Mouse (Mus musculus): ENCODE results near the gene Tmem129. TPM values are rescaled to one million over a fixed set of nuclear protein-coding genes. Genes with fewer than 3 reads are reported as not detected.

Tmem129 gene
- total RNA-seq, 2 experiments from 2014 or later: 22.6 to 23.4 TPM

DNA sequence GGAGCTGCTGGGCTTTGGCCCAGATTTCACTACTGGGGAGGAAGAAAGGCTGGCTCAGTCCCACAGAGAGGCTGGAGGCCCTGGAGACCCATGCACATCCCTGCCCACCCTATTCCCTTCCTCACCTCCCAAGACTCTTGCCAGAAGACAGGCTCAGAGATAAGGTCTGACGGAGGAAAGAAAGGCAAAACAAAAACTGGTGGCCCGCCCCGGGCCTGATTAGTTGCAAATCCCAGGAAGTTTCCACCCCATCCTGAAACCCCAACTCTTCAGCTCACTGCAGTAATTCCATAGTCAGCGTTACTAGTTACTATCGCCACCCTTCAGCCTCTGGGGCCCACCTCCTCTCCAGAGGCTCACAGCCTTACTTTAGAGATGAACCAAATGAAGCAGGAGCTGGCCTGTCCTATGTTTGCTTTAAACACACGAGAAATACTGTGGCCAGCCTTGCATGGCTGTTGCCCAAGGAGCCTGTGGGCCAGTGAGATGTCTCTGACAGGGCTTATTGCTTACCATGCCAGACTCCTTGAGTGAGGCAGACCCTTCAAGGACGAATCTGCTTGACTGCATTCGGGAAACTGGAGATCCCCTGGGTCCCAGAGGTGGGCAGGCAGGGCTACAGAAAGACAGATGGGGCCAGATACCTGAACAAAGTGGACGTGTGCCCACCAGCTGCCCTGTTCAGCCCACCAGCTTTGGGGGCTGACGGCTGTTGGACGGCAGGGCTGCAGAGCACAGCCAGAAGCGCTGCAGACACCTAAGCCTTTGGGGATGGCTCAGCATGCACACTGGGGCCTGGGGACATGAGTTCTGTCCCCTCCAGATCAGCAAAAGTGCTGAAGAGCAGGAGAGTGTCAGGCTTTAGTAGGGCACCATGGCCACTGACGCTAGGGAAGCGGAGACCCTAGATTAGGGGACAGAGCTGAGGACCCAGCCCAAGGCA is 30.3 kb upstream of the Tmem129 start:
- no peak for DNase-seq (ENCODE audit: low spot score in 2 of 2)

DNA sequence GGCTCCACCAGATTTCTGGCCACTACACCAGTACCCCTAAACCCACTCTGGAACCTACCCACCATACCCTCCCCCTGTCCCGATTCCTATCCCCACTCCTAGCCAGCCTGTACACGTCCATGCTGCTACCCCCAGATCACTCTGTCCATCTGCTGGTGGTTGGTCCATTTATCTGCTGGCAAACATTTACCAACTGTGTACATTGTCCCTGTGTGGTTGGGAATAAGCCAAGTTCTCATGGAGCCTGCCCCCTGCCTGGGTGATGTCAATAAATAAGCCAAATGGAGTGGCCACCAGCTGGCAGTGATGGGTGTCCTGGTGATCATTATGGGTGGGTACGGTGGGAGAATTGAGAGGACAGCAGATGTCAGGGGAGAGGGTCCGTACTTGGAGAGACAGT is 28.9 kb upstream of the Tmem129 start:
- no peak for DNase-seq (ENCODE audit: low spot score in 2 of 2)

DNA sequence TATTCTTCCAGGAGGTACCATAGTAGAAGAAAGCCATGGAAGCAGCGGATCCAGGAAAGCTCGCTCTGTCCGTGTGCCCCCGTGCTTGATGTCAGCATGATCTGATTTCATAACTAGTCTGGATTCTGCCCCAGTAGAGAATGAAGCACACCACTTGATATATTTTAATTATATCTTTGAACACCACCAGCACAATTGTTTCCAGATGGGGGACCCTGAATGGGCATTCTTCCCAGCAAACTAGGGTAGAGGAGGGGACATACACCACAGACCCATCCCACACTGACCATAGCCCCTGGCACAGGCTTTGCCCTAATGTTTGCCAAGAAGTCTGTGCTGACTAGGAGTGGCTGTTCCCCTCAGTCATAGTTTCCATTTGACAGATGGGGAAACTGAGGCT is 26.7 kb upstream of the Tmem129 start:
- DNase-seq (ENCODE audit: low spot score in 2 of 2): no peak

DNA sequence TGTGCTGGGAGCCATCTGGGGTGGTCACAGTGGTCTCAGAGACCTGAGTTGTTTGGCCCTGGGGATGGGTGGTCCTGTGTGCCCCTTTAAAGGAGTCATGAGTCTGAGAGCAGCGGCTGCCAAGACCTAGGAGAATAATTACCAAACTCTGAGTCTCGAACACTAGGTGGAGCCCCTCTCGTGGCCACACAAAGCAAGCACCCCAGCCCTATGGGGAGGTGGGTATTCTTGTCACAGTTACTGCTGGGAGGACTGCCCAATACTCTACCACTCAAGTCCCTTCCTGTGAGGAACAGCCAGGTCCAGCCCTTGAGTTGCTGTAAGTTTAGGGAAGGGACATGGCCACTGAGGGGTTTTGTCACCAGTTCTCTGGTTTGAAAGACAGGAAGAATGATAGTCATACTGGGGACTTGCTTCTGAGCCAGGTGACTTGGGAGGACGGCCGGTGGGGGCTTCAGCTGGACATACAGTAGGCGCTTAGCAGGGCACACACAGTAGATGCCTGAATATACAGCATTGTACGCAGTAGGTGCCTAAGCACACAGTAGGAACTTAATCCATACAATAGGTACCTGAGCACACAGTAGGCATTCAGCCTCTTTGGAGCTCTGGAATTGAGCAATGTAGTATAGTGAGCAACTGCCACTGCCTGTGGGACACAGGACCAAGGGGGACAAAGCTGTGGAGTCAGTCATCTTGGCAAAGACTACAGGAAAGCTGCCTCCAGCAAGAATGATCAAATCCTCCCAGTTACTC is 25.9 kb upstream of the Tmem129 start:
- DNase-seq (ENCODE audit: low spot score in 2 of 2): peak in 1 of 2 experiments; percentile 70

DNA sequence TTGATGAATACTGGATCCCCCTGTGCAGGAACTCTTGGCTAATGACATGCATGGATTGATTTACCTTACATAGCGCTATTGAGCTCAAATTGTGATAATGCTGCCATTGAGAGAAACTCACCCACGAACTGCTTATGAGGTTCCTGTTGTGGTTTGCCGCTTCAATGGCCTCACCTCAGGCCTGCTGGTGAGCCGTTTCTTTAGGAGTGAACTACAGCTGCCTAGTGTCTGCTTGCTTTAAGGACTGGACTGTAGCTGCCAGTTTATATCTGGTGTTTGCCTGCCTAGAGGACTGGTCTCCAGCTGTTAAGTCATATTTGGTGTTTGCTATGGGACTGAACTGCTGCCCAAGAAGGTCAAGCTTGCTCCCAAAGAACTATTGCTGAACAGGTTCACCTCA is 24.7 kb upstream of the Tmem129 start:
- no peak for DNase-seq (ENCODE audit: low spot score in 2 of 2)

DNA sequence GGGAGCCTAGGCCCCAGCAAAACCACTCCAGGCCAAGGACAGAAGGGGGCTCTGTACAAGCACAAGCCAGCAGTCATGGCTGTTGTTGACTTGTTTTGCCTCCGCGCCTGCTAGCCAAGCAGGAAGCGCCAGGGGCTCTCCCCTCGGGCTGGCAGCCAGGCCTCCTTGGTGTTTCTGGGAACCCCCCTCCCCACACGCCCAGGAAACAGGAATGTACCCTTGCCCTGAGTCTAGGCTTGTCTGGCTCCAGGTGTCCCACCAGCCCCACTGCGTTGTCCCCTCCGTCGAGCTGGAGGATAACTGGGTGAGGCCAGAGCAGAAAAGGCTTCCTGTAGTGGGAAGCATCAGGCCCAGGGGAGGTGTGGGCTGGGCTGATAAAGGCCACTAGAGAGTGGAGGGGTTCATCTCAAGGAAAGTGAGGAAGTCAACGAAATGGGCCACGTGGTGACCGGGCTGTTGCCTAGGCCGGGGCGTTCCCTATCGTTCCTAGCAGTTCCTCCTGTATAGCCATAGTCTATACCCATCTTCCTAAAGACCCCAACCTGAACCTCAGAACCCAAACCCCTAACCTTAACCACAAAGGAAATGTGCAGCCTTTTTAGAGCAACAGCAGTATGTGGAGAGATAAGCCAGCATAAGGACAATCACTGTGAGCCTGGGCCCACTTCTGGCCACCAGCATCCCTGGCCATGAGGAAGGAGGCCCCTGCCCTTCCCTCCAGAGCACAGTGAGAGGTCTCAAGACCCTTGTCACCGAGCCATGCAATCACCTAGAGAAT is 23.6 kb upstream of the Tmem129 start:
- no peak for DNase-seq (ENCODE audit: low spot score in 2 of 2)

DNA sequence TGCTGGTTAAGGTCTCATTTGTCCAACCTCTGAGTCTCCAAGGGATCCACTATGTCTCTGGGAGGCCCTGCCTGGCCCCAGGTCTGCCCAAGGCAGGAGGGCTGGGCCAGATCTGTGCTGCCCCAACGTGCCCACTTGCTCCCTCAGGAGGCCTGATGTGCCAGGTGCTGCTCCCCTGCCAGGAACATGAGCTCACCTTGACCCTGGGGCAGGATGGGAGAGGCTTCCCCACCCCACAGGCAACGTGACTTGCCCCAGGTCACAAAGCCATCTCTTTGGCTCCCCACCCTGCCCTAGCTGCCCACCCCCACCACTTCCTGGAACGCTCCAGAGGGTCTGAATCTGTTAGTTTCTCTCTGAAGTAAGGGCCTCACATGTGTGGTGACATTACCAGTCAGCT is 22.8 kb upstream of the Tmem129 start:
- DNase-seq (ENCODE audit: low spot score in 2 of 2): no peak

DNA sequence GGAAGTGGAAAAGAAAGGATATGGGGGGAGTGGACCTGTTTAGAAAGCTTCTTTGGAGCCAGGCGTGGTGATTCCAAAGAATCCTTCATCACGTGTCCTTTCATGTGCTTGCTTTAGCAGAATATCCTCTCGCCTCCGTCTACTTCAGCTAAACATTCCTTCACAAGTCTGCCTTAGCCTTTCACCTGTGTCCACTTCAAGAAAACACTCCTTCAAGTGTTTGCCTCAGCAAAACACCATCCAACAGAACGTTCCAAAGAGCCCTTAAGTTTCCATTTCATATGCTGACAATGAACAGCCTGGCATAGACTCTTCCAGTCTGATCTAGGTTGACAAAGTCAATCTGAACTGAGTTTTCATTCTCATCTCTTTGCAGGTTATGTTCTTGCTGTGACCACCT is 20.0 kb upstream of the Tmem129 start:
- no peak for DNase-seq (ENCODE audit: low spot score in 2 of 2)

DNA sequence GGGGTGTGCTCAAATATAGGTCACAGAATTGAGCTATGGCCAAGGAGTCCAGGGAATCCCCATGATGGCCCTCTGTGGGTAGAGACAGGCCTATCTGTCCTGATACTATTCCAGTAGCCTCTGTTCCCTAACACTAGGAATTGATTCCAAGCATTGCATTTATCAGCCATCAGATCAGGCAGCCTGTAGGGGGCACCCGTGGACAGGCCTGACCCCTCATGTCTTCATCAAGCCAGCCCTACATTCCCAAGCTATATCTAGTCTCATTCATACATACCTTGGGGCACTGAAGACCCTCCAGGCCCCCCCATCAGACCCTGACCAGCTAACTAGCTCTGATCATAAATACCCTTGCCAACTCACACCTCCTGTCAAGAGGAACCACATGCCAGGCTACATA is 17.7 kb upstream of the Tmem129 start:
- DNase-seq (ENCODE audit: low spot score in 2 of 2): peak in 1 of 2 experiments; percentile 83

DNA sequence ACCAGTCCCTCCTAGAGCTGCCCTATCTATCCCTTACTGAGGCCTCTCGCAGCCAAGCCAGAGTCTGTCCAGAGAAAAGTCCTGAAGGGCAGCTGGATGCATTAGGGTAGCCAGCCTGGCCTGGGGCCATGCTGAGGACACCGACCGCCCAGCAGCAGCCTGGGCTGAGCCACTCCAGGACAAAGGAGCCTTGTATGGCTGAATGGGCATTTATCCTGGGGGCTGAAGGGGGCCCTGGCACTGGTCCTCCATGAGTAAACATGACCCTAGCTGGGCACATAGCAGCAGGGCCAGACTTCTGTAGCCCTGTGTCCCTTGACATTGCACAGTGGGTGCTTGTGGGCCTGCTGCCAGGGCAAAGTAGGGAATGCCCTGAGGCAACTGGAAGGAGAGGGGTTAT is 16.2 kb upstream of the Tmem129 start:
- DNase-seq (ENCODE audit: low spot score in 2 of 2): peak; percentile 38 to 63

DNA sequence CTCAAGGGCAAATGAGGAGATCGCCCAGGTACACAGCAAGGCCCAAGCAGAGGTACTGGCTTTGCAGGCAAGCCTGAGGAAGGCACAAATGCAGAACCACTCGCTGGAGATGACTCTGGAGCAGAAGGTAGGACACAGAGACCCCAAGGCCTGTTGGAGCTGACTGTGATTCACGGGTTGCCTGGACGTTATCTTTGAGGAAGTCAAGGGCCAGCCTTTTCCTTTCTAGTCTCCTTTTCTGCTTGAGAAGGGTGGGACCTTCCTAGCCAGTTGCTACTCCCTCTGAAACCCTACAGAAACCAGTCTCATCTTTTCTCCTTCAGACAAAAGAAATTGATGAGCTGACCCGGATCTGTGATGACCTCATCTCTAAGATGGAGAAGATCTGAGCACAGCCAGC is 13.4 kb upstream of the Tmem129 start:
- no peak for DNase-seq (ENCODE audit: low spot score in 2 of 2)

DNA sequence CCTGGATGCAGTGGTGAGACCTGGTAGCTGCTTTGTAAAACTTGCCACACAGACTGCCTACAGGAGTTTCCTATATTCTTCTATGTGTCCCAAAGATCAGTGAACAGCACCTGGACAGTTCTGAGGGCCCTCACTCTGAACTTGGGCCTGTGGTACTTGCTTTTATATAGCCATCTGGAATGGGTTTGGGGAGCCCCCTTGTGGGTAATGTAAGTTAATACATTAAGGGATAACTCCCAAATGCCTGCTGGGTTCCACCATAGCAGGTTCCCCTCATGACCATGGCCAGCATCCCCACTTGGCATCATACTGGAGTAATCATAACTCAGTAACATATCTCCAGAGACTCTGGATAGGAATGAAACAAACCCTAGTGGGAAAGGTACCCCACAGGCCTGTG is 10.0 kb upstream of the Tmem129 start:
- no peak for DNase-seq (ENCODE audit: low spot score in 2 of 2)

DNA sequence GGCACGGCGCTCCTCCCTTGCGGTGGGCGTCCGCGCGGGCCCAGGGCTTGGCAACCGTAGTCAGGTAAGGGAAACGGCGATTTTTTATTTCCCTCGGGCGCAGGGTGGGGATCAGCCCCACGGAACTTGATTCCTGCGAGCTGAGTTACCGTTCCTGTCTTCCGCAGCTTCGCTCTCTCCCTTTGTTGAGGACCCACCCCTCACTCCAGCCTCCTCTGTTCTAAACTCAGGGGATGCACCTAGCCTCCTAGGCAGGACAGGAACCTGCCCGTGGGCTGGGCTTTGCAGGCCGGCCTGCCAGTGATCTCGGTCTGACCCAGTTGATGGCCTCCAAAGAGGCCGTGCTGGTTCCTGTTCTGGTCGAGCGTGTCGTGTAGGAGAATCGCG is 441 bp upstream of the Tmem129 start:
- DNase-seq (ENCODE audit: low spot score in 2 of 2): no peak

DNA sequence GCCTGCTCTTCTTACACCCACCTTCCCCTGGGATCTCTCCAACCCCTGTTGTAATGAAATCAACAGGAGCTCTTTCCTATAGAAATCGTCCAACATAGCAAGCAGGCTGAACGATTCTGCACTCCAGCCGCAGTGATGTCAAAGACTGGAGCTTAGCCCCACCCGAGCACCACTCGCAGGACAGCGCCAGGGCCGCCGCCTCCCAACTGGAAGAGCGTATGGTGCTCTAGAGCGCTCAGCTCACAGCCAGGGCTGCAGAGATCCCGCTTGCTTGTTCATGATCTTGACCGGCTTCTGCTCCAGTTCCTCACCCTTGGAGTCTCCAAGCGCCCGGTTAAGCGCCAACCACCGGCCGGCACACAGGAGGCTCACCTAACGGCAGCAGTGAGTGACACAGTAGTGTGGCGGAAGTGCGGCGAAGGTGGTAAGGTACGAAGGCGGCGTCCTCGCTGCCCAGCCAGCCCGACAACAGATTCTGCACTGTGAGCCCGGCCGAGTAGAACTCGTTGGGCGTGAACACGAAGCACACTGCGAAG is 897 bp downstream of the Tmem129 start:
- no peak for DNase-seq (ENCODE audit: low spot score in 2 of 2)

DNA sequence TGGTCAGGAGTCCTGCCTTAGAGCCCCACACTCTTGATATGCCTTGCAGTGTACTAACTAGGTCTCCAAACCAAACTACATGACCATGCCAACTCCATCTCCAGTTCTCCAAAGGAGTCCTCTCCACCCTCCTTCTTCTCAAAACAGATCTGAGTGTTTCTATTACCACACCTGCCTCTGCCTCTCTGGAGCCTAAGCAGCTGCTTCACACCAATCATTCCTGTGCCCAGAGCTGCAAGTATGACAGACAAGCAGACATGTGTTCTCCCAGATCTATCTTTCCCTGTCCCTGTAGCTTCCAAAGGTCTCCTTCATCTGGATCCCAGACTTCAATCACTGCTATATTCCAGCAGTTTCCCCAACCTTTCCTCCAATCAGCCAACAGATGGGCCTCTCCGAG is 1.5 kb downstream of the Tmem129 start:
- DNase-seq (ENCODE audit: low spot score in 2 of 2): no peak

DNA sequence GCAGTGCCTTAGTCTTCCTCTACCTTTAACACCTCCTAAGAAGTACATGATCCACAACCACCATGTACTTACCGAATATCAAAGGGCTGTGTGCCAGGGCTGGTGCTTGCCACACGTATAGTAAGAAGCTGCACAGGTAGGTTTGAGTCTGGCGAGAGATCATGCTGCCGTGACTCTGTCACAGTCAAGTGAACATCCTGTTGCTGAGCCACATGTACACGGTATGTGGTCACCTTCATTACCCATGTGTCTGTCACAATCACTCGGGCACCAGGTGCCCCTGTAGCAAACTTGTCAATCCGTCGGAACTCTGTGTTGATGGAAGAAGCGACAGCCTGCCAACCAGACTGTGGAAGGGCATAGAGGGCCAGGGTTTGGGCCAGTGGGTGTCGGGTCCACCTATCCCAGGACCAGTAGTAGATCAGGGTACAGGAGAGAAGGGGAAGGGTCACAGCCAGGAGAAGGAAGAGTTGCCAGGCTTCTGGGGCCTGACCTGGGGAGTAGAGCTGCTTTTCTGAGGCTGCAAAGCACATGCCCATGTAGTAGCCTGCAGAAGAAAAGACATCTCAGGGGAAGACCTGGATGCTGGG is 2.9 kb downstream of the Tmem129 start:
- DNase-seq (ENCODE audit: low spot score in 2 of 2): no peak

DNA sequence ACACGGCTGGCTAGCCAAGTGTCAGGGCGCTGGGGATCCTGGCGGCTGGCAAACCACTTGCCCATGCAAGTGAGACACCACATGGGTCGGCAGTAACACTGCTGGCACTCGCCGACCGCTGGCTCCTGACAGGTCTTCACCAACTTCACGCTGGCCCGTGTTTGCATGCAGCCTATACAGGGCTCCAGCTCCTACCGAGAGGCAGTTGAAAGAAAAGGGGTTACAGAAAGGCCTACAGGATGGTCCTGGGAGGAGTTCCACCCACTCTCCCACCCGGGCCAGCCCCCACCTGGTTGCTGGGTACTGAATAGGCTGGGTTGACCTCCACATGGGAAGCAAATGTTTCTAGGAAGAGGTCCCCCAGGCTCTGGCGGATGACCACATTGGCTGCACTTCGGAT is 3.8 kb downstream of the Tmem129 start:
- DNase-seq (ENCODE audit: low spot score in 2 of 2): no peak

DNA sequence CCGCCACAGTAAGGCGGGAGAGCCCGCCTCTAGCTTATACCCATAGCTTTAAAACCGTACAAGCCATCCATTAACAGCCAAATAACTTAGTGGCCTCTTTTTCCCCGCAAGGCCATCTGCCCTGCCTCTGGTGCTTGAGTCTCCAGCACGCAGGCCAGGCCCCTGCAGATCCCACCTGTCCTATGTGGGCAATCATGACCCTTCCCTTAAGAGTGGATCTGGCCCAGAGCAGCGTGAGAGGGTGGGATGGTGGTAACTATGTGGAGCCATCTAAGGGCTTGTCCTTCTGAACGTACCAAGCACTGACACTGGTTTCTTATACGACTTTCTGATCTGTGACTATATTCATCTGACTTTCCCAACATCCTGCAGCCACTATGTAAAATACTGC is 5.4 kb downstream of the Tmem129 start:
- no peak for DNase-seq (ENCODE audit: low spot score in 2 of 2)

DNA sequence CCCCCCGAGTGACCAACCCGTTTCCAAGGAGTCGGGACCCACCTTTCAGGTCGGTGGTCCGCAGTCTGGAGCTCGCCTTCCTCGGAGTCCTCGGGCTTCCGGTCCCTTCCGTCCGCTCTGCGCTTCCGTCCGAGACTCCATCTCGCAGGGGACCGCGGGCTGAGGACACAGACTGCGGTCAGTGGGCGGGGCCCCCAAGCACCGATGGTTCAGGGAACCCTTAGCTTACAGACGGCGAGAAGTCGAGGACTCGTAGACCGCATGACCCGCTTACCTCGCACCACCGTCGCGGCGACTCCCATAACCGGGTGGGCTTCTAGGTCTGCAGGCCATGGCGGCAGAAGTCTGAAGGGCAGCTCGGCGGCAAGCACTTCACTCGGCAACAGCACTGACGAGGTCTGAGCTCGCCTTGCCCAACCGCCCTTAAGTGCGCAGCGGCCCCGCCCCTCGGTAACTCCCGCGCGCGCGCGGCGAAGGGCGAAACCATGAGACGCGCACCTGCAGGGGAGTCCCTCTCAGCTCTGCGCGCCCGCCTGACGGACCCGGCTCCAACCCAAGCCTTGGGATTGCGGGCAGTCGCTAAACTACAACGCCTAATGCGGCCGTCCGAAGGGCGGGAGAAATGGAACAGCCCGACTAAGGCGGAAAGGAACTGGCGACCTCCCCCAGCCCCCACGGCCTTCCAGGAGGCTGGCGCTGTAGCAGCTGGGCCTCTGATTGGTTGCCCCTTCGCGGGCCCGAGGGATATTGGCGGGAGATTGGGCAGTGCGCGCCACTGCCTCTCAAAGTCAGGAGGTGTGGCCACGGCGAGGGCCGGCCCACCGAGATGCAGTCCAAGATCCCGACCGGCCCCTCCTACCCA is 6.1 kb downstream of the Tmem129 start, which contains the start of gene Slbp:
Gene Slbp (minus strand): TSS at position 654 of the 862 bp plus-strand sequence.
- peak; percentile 95 to 97 for DNase-seq (ENCODE audit: low spot score in 2 of 2)

DNA sequence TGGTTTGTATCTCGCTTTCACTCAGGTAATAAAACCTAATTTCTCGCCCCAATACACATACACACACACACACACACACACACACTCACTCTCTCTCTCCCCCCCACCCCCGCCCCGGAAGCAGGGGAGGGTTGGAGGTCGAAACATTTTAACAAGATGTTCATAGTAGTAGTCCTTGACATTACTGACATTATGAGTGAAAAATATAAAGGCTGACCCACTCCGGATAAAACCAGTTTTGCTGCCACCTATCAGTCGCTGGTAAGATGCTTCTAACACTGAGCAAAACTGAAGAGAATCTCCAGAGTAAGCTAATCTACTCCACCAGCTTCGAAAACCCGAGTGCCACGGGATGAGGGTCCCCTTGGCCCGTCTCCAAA is 6.7 kb downstream of the Tmem129 start:
- no peak for DNase-seq (ENCODE audit: low spot score in 2 of 2)

Data from layer of hippocampus, adult 18-20 months (tissue).